Mouse (Mus musculus): Measurements from ENCODE around the gene Sugct. TPM values are rescaled to one million over a fixed set of nuclear protein-coding genes. Genes with fewer than 3 reads are reported as not detected.

Gene Sugct
- total and polyA plus RNA-seq, 3 experiments: 1.00 to 1.0 (median 1.0) TPM

- Histone ChIP-seq H3K9ac (ENCODE audit: low read depth, low read length) (no peak overlapping the region), H3K79me2 (replicated peaks; ENCODE audit: control insufficient read depth, insufficient read depth, low read length) (no peaks in the 10 kb centered on the region), H3K36me3 (ENCODE audit: control insufficient read depth, insufficient read depth, low read length) (no peaks in the 10 kb centered on the region), H3K4me3 (no peak overlapping the region), H3K4me1 (ENCODE audit: control insufficient read depth, insufficient read depth, low read length) (no peaks in the 10 kb centered on the region), H3K27me3 (ENCODE audit: control insufficient read depth, insufficient read depth, low read length) (no peaks in the 10 kb centered on the region), H3K27ac (no peak overlapping the region)
- WGBS: 43% methylated on average over 7 of the region's 7 CpGs
- TF ChIP-seq CTCF (IDR thresholded peaks at IDR 0.05) (peak; percentile 75), EP300 (IDR thresholded peaks at IDR 0.05; ENCODE audit: insufficient read depth, low read depth, low read length) (no peak), POLR2A (IDR thresholded peaks at IDR 0.05; ENCODE audit: insufficient read depth, low read depth, low read length) (no peak)
- intact Hi-C loops (cut with DNase I): loop anchor here (5.0 kb wide), 1 partner anchor 1425 kb away; no protein-coding TSS in a partner anchor
- no peak for DNase-seq
These were observed 263.0 kb downstream of the Sugct start for GRCm38 (mm10) chr13:17432139-17432916.

GRCm38 (mm10) chr13:17421875-17422274 is 273.5 kb downstream of the Sugct start:
- DNase-seq: no peak
- 76% methylated on average over 6 of the region's 6 CpGs for WGBS
- H3K27ac ChIP-seq: no peak overlapping the region

GRCm38 (mm10) chr13:17420557-17420956 is 274.8 kb downstream of the Sugct start:
- no peak overlapping the region for H3K27ac ChIP-seq
- H3K36me3 ChIP-seq (ENCODE audit: control insufficient read depth, insufficient read depth, low read length): no peaks in the 10 kb centered on the region
- TF ChIP-seq EP300 (IDR thresholded peaks at IDR 0.05; ENCODE audit: insufficient read depth, low read depth, low read length) (no peak), POLR2A (IDR thresholded peaks at IDR 0.05; ENCODE audit: insufficient read depth, low read depth, low read length) (no peak), CTCF (IDR thresholded peaks at IDR 0.05) (no peak)
- no peaks in the 10 kb centered on the region for H3K4me1 ChIP-seq (ENCODE audit: control insufficient read depth, insufficient read depth, low read length)
- no peak for DNase-seq
- 68% methylated on average over 1 of the region's 1 CpGs for WGBS
- no peak overlapping the region for H3K9ac ChIP-seq (ENCODE audit: low read depth, low read length)
- H3K79me2 ChIP-seq (replicated peaks; ENCODE audit: control insufficient read depth, insufficient read depth, low read length): no peaks in the 10 kb centered on the region
- no peak overlapping the region for H3K4me3 ChIP-seq
- intact Hi-C loops (cut with DNase I): no loop called here
- no peaks in the 10 kb centered on the region for H3K27me3 ChIP-seq (ENCODE audit: control insufficient read depth, insufficient read depth, low read length)

More at GRCm38 (mm10) chr13:17421875-17422274, 273.5 kb downstream of the Sugct start:
- Histone ChIP-seq H3K4me3 (no peak overlapping the region), H3K27me3 (ENCODE audit: control insufficient read depth, insufficient read depth, low read length) (no peaks in the 10 kb centered on the region), H3K36me3 (ENCODE audit: control insufficient read depth, insufficient read depth, low read length) (no peaks in the 10 kb centered on the region), H3K9ac (ENCODE audit: low read depth, low read length) (no peak overlapping the region), H3K79me2 (replicated peaks; ENCODE audit: control insufficient read depth, insufficient read depth, low read length) (no peaks in the 10 kb centered on the region), H3K4me1 (ENCODE audit: control insufficient read depth, insufficient read depth, low read length) (no peaks in the 10 kb centered on the region)
- TF ChIP-seq POLR2A (IDR thresholded peaks at IDR 0.05; ENCODE audit: insufficient read depth, low read depth, low read length) (no peak), CTCF (IDR thresholded peaks at IDR 0.05) (no peak), EP300 (IDR thresholded peaks at IDR 0.05; ENCODE audit: insufficient read depth, low read depth, low read length) (no peak)
- intact Hi-C loops (cut with DNase I): no loop called here

- no peak for DNase-seq
- TF ChIP-seq EP300 (IDR thresholded peaks at IDR 0.05; ENCODE audit: insufficient read depth, low read depth, low read length) (no peak), CTCF (IDR thresholded peaks at IDR 0.05) (no peak), POLR2A (IDR thresholded peaks at IDR 0.05; ENCODE audit: insufficient read depth, low read depth, low read length) (no peak)
- Histone ChIP-seq H3K79me2 (replicated peaks; ENCODE audit: control insufficient read depth, insufficient read depth, low read length) (no peaks in the 10 kb centered on the region), H3K27ac (no peak overlapping the region), H3K36me3 (ENCODE audit: control insufficient read depth, insufficient read depth, low read length) (no peaks in the 10 kb centered on the region), H3K4me3 (no peak overlapping the region), H3K9ac (ENCODE audit: low read depth, low read length) (no peak overlapping the region), H3K4me1 (ENCODE audit: control insufficient read depth, insufficient read depth, low read length) (no peaks in the 10 kb centered on the region), H3K27me3 (ENCODE audit: control insufficient read depth, insufficient read depth, low read length) (no peaks in the 10 kb centered on the region)
- 87% methylated on average over 8 of the region's 8 CpGs for WGBS
- intact Hi-C loops (cut with DNase I): no loop called here
These were observed 352.5 kb downstream of the Sugct start for GRCm38 (mm10) chr13:17342836-17343235.

- Histone ChIP-seq H3K9ac (ENCODE audit: low read depth, low read length) (no peak overlapping the region), H3K79me2 (replicated peaks; ENCODE audit: control insufficient read depth, insufficient read depth, low read length) (no peaks in the 10 kb centered on the region), H3K4me3 (no peak overlapping the region), H3K27ac (no peak overlapping the region), H3K4me1 (ENCODE audit: control insufficient read depth, insufficient read depth, low read length) (no peaks in the 10 kb centered on the region), H3K36me3 (ENCODE audit: control insufficient read depth, insufficient read depth, low read length) (no peaks in the 10 kb centered on the region), H3K27me3 (ENCODE audit: control insufficient read depth, insufficient read depth, low read length) (no peaks in the 10 kb centered on the region)
- WGBS: 71% methylated on average over 4 of the region's 4 CpGs
- TF ChIP-seq CTCF (IDR thresholded peaks at IDR 0.05) (no peak), EP300 (IDR thresholded peaks at IDR 0.05; ENCODE audit: insufficient read depth, low read depth, low read length) (no peak), POLR2A (IDR thresholded peaks at IDR 0.05; ENCODE audit: insufficient read depth, low read depth, low read length) (no peak)
- no peak for DNase-seq
- intact Hi-C loops (cut with DNase I): loop anchor here (1.0 kb wide), 1 partner anchor 8 kb away; no protein-coding TSS in a partner anchor
These were observed 359.3 kb downstream of the Sugct start for GRCm38 (mm10) chr13:17335885-17336540.

- H3K27me3 ChIP-seq (ENCODE audit: control insufficient read depth, insufficient read depth, low read length): no peaks in the 10 kb centered on the region
- WGBS: 79% methylated on average over 4 of the region's 4 CpGs
- no peak for TF ChIP-seq POLR2A (IDR thresholded peaks at IDR 0.05; ENCODE audit: insufficient read depth, low read depth, low read length)
- no peak for TF ChIP-seq EP300 (IDR thresholded peaks at IDR 0.05; ENCODE audit: insufficient read depth, low read depth, low read length)
- TF ChIP-seq CTCF (IDR thresholded peaks at IDR 0.05): no peak
- H3K4me3 ChIP-seq: no peak overlapping the region
- H3K27ac ChIP-seq: no peak overlapping the region
- no peak overlapping the region for H3K9ac ChIP-seq (ENCODE audit: low read depth, low read length)
- H3K36me3 ChIP-seq (ENCODE audit: control insufficient read depth, insufficient read depth, low read length): no peaks in the 10 kb centered on the region
- DNase-seq: no peak
- H3K79me2 ChIP-seq (replicated peaks; ENCODE audit: control insufficient read depth, insufficient read depth, low read length): no peaks in the 10 kb centered on the region
- no peaks in the 10 kb centered on the region for H3K4me1 ChIP-seq (ENCODE audit: control insufficient read depth, insufficient read depth, low read length)
- intact Hi-C loops (cut with DNase I): no loop called here
These were observed 368.5 kb downstream of the Sugct start for GRCm38 (mm10) chr13:17326863-17327262.
